Mouse (Mus musculus) heart, postnatal 0 days (tissue): ENCODE results near the gene Bicral. TPM values are rescaled to one million over a fixed set of nuclear protein-coding genes. Genes with fewer than 3 reads are reported as not detected.

Source experiments
- ATAC-seq: fragments of 200-750 bp; cut with Nextera tagmentation; 2 replicates; pipeline ENCODE4 v1.8.0; 2017; ENCODE audit warnings: low read depth, moderate number of reproducible peaks, moderate library complexity; ENCODE audit not compliant: insufficient read depth
- DNase-seq: peaks from one replicate; pipeline ENCODE4 v3.0.0-alpha.2; 2016; ENCODE audit warnings: low spot score
- H3K27ac ChIP-seq: fragments of 300-500 bp; sonication (generic); 2 replicates; pipeline ENCODE4 v1.5.1; 2014; ENCODE audit warnings: low read depth, mild to moderate bottlenecking
- H3K27me3 ChIP-seq: fragments of 300-500 bp; sonication (generic); 2 replicates; pipeline ENCODE4 v1.6.1; 2014; ENCODE audit warnings: low read length, mixed read lengths; ENCODE audit not compliant: control insufficient read depth, insufficient read depth
- H3K36me3 ChIP-seq: fragments of 300-500 bp; sonication (generic); replicated peaks from 2 replicates; pipeline ENCODE4 v1.6.1; 2014; ENCODE audit warnings: low read length, mixed read lengths; ENCODE audit not compliant: control insufficient read depth, insufficient read depth
- H3K4me1 ChIP-seq: fragments of 300-500 bp; sonication (generic); 2 replicates; pipeline ENCODE4 v1.6.1; 2014; ENCODE audit warnings: antibody characterized with exemption; ENCODE audit not compliant: control insufficient read depth, insufficient read depth
- H3K4me2 ChIP-seq: fragments of 300-500 bp; sonication (generic); 2 replicates; pipeline ENCODE4 v1.6.1; 2014; ENCODE audit warnings: low read depth, mild to moderate bottlenecking, low read length, moderate library complexity
- H3K4me3 ChIP-seq: fragments of 300-500 bp; sonication (generic); 2 replicates; pipeline ENCODE4 v1.5.1; 2014; ENCODE audit warnings: low read depth, low read length
- H3K9ac ChIP-seq: fragments of 300-500 bp; sonication (generic); replicated peaks from 2 replicates; pipeline ENCODE4 v1.6.1; 2014; ENCODE audit warnings: low read depth, low read length, mixed read lengths
- H3K9me3 ChIP-seq: fragments of 300-500 bp; sonication (generic); replicated peaks from 2 replicates; pipeline ENCODE4 v1.6.1; 2016; ENCODE audit warnings: low read length; ENCODE audit not compliant: control insufficient read depth
- CTCF ChIP-seq: IDR thresholded peaks from 2 replicates; pipeline ENCODE4 v1.5.1; 2016; ENCODE audit warnings: antibody characterized with exemption, control low read depth, low read depth
- EP300 ChIP-seq: IDR thresholded peaks from 2 replicates; pipeline ENCODE4 v1.6.1; 2016; ENCODE audit warnings: antibody characterized with exemption, low read depth
- WGBS: fragments of 180-500 bp; shearing (Covaris S2); extraction: QIAGEN DNeasy Blood & Tissue Kit; methylation state at CpG from one replicate; pipeline ENCODE4 v1.1.7; 2014; 5-methylcytosine and 5-hydroxymethylcytosine counted together
- polyA plus RNA-seq: library from polyadenylated mRNA; unstranded; fragments of >200 nt; fragmentation: Nextera tagmentation; extraction: Ambion mirVana; gene quantifications from 2 replicates; pipeline ENCODE4 v1.2.1, GENCODE M21; 2015
- total RNA-seq: library from RNA; depleted of rRNA; stranded (reverse); fragments of >200 nt; gene quantifications from 2 replicates; pipeline ENCODE4 v1.2.3, GENCODE M21; 2014; ENCODE audit warnings: low replicate concordance

Bicral gene
- total and polyA plus RNA-seq, 2 experiments from 2014 or later, result 1.8 to 3.6 TPM

- no peaks in the 10 kb centered on the region for H3K9me3 ChIP-seq
- H3K36me3 ChIP-seq, result no peaks in the 10 kb centered on the region
- H3K4me3 ChIP-seq, result peak overlapping the region; percentile 66
- peaks cover 18% of the 10 kb centered on the region for H3K4me1 ChIP-seq
- DNase-seq (peak; percentile 36), ATAC-seq (peak; percentile 4)
- TF ChIP-seq EP300, result no peak
- WGBS, result under 1% methylated on average over 64 of the region's 64 CpGs
- no peaks in the 10 kb centered on the region for H3K27me3 ChIP-seq
- H3K27ac ChIP-seq, result peak overlapping the region; percentile 86
- peak overlapping the region; percentile 89 for H3K4me2 ChIP-seq
- peak overlapping the region; percentile 81 for H3K9ac ChIP-seq
Observed at GRCm38 (mm10) chr17:46890843-46891594, 32.7 kb upstream of the Bicral start.

- Histone ChIP-seq H3K4me2 (peak within 1 kb of the TSS; percentile 89), H3K27ac (peak within 1 kb of the TSS; percentile 91), H3K9me3 (no peaks in the 10 kb centered on the region), H3K9ac (peak within 1 kb of the TSS; percentile 81), H3K4me3 (peak within 1 kb of the TSS; percentile 66), H3K4me1 (peaks cover 21% of the 10 kb centered on the region), H3K36me3 (no peaks in the 10 kb centered on the region), H3K27me3 (no peaks in the 10 kb centered on the region)
- WGBS, result under 1% methylated on average over 40 of the region's 40 CpGs
- peak; percentile 97 for DNase-seq
- ATAC-seq, result peak; percentile 92
- TF ChIP-seq CTCF (no peak), EP300 (no peak)
Observed at GRCm38 (mm10) chr17:46890116-46890815, 32.0 kb upstream of the Bicral start, which contains the start of gene Tbcc. Tbcc (plus strand) TSS chr17:46890684.

- Histone ChIP-seq H3K4me1 (peaks cover 21% of the 10 kb centered on the region), H3K36me3 (no peaks in the 10 kb centered on the region), H3K9ac (peak overlapping the region; percentile 65), H3K27me3 (no peaks in the 10 kb centered on the region), H3K9me3 (no peaks in the 10 kb centered on the region), H3K4me2 (peak overlapping the region; percentile 86), H3K27ac (peak overlapping the region; percentile 91), H3K4me3 (peak overlapping the region; percentile 66)
- WGBS, result under 1% methylated on average over 44 of the region's 44 CpGs
- TF ChIP-seq EP300 (no peak), CTCF (no peak)
- DNase-seq (peak; percentile 70), ATAC-seq (peak; percentile 32; the same call in 1 of the 2 replicates)
Observed at GRCm38 (mm10) chr17:46889450-46890084, 31.3 kb upstream of the Bicral start.

DNA sequence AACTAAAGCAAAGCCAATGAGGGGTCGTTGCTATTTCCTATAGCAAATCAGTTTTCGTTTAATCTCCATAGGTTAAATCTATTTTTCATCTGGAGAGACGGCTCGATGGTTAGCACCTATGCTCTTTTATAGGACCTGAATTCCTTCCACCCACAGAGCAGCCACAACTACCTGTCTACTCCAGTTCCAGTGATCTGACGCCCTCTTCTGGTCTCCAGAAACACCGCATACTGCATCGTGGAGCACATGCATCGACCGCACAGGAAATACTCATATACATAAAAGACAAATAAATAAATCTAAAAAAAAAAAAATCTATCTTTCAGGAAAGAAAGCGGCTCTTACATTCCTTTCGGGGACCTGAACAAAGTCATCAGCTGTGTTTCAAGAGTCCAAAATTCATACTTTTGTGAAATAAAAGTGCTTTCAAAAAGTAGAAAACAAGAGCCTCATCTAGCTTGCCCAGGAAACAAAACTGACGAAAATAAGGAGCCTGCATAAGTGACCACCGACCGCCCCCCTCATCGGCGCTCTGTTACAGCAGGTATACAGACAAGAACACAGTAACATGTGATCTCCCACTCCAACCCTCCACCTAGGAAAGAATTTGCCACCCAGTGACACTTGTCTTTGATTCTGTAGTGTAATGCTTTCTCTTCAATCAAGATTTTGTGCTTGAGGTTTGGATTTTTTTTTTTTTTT, 30.4 kb upstream of the Bicral start:
- Histone ChIP-seq H3K36me3 (no peaks in the 10 kb centered on the region), H3K27ac (peak overlapping the region; percentile 91), H3K9me3 (no peaks in the 10 kb centered on the region), H3K9ac (peak overlapping the region; percentile 65), H3K27me3 (no peaks in the 10 kb centered on the region), H3K4me1 (peaks cover 21% of the 10 kb centered on the region), H3K4me3 (peak overlapping the region; percentile 66), H3K4me2 (peak overlapping the region; percentile 86)
- DNase-seq (peak; percentile 25), ATAC-seq (no peak)
- 40% methylated on average over 16 of the region's 16 CpGs for WGBS
- TF ChIP-seq EP300 (no peak), CTCF (peak; percentile 64)
